Mouse (Mus musculus) thymus, adult 2 months (tissue): Measurements from ENCODE around the gene Eif1b.

ENCODE experiments used
- CTCF ChIP-seq: fragments of 200-500 bp; IDR thresholded peaks from 2 replicates; pipeline ENCODE4 v1.5.1; 2012; ENCODE audit warnings: mild to moderate bottlenecking, control low read depth, low read length, moderate library complexity, borderline replicate concordance; ENCODE audit not compliant: control insufficient read depth, poor library complexity, insufficient read depth; ENCODE audit errors: extremely low read depth
- POLR2A ChIP-seq: fragments of 200-500 bp; IDR thresholded peaks from 2 replicates; pipeline ENCODE4 v1.6.1; 2012; ENCODE audit warnings: mild to moderate bottlenecking, low read length, control low read depth, moderate library complexity; ENCODE audit not compliant: control insufficient read depth, poor library complexity, insufficient read depth; ENCODE audit errors: extremely low read depth

DNA sequence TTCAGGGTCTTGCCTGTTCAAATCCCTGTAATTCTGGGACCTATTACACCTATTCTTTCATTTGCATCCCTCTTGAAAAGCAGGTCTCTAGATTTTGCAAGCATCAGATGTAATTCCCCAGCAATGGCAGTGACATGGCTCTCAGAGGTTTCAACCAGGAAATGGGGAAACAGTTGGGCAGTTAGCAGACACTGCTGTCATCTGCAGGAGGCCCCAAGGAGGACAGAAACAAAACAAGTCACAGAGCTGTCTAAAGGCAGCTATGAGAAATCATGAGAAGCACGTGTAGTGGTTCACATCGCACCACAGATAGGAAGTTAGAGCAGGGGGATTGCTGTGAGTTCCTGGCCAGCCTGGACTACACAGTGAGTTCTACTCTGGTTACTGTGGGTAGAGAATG is 12.4 kb downstream of the Eif1b start:
- TF ChIP-seq CTCF = no peak
- no peak for TF ChIP-seq POLR2A
